Mouse (Mus musculus) small intestine, adult 2 months (tissue): ENCODE results near the gene Fh1. TPM values are rescaled to one million over a fixed set of nuclear protein-coding genes. Genes with fewer than 3 reads are reported as not detected.

Experiments
- H3K27ac ChIP-seq: fragments of 200-500 bp; 2 replicates; pipeline ENCODE4 v1.5.1; 2012; ENCODE audit warnings: low read depth, low read length, control low read depth, inconsistent platforms; ENCODE audit not compliant: insufficient read depth
- H3K27me3 ChIP-seq: fragments of 200-500 bp; 2 replicates; pipeline ENCODE4 v1.6.1; 2012; ENCODE audit warnings: mild to moderate bottlenecking, moderate library complexity, low read length, inconsistent platforms; ENCODE audit not compliant: control insufficient read depth, insufficient read depth
- H3K36me3 ChIP-seq: fragments of 200-500 bp; 2 replicates; pipeline ENCODE4 v1.6.1; 2012; ENCODE audit warnings: mild to moderate bottlenecking, low read length, control low read depth, inconsistent platforms; ENCODE audit not compliant: control insufficient read depth, insufficient read depth
- H3K4me1 ChIP-seq: fragments of 200-500 bp; 2 replicates; pipeline ENCODE4 v1.6.1; 2012; ENCODE audit warnings: low read length, inconsistent platforms, mixed read lengths; ENCODE audit not compliant: control insufficient read depth, insufficient read depth, insufficient read length
- H3K4me3 ChIP-seq: fragments of 200-500 bp; 2 replicates; pipeline ENCODE4 v1.5.1; 2012; ENCODE audit warnings: low read depth, mild to moderate bottlenecking, control low read depth, inconsistent platforms, low read length, moderate library complexity
- CTCF ChIP-seq: fragments of 200-500 bp; IDR thresholded peaks from 2 replicates; pipeline ENCODE4 v1.5.1; 2012; ENCODE audit warnings: low read depth, mild to moderate bottlenecking, control low read depth, inconsistent platforms, low read length, moderate library complexity, mixed read lengths; ENCODE audit not compliant: insufficient replicate concordance, insufficient read length; ENCODE audit errors: extremely low read depth
- POLR2A ChIP-seq: fragments of 200-500 bp; IDR thresholded peaks from 2 replicates; pipeline ENCODE4 v1.6.1; 2012; ENCODE audit warnings: low read depth, mild to moderate bottlenecking, control low read depth, inconsistent platforms, low read length, moderate library complexity
- WGBS: fragments of 180-500 bp; shearing (Covaris S2); methylation state at CpG from one replicate; pipeline ENCODE4 v1.1.7; 2018; 5-methylcytosine and 5-hydroxymethylcytosine counted together
- polyA plus RNA-seq: library from polyadenylated mRNA; depleted of rRNA; stranded (reverse); fragments of >200 nt; gene quantifications from 2 replicates; pipeline ENCODE4 v1.2.3, GENCODE M21; 2012

Fh1 gene
- polyA plus RNA-seq, 1 experiment, result 16.4 TPM

- H3K4me3 ChIP-seq, result no peak overlapping the region
- no peaks in the 10 kb centered on the region for H3K4me1 ChIP-seq
- no peak for TF ChIP-seq POLR2A
- no peak for TF ChIP-seq CTCF
- no peak overlapping the region for H3K27ac ChIP-seq
- no peaks in the 10 kb centered on the region for H3K27me3 ChIP-seq
- no peaks in the 10 kb centered on the region for H3K36me3 ChIP-seq
- WGBS, result 54% methylated on average over 5 of the region's 5 CpGs
These were observed 38.8 kb downstream of the Fh1 start for GRCm38 (mm10) chr1:175586656-175587055.

GRCm38 (mm10) chr1:175585267-175585666, 40.2 kb downstream of the Fh1 start:
- 77% methylated on average over 2 of the region's 2 CpGs for WGBS
- no peaks in the 10 kb centered on the region for H3K27me3 ChIP-seq
- TF ChIP-seq POLR2A (no peak), CTCF (no peak)

GRCm38 (mm10) chr1:175582799-175583198, 42.6 kb downstream of the Fh1 start:
- TF ChIP-seq POLR2A (no peak), CTCF (no peak)
- Histone ChIP-seq H3K27ac (no peak overlapping the region), H3K4me1 (no peaks in the 10 kb centered on the region), H3K4me3 (no peak overlapping the region), H3K36me3 (no peaks in the 10 kb centered on the region), H3K27me3 (no peaks in the 10 kb centered on the region)
- 78% methylated on average over 4 of the region's 4 CpGs for WGBS

More at GRCm38 (mm10) chr1:175585267-175585666, 40.2 kb downstream of the Fh1 start:
- H3K27ac ChIP-seq, result no peak overlapping the region
- H3K4me3 ChIP-seq, result no peak overlapping the region
- H3K4me1 ChIP-seq, result no peaks in the 10 kb centered on the region
- no peaks in the 10 kb centered on the region for H3K36me3 ChIP-seq

- no peaks in the 10 kb centered on the region for H3K4me1 ChIP-seq
- WGBS, result 89% methylated on average over 7 of the region's 7 CpGs
- H3K27me3 ChIP-seq, result no peaks in the 10 kb centered on the region
- no peak overlapping the region for H3K4me3 ChIP-seq
- no peak overlapping the region for H3K27ac ChIP-seq
- TF ChIP-seq POLR2A (no peak), CTCF (no peak)
- H3K36me3 ChIP-seq, result no peaks in the 10 kb centered on the region
These were observed 45.1 kb downstream of the Fh1 start for GRCm38 (mm10) chr1:175580346-175580745.

GRCm38 (mm10) chr1:175579598-175580235, 45.7 kb downstream of the Fh1 start:
- no peaks in the 10 kb centered on the region for H3K27me3 ChIP-seq
- no peak overlapping the region for H3K27ac ChIP-seq
- TF ChIP-seq CTCF (no peak), POLR2A (no peak)
- H3K36me3 ChIP-seq, result no peaks in the 10 kb centered on the region
- no peak overlapping the region for H3K4me3 ChIP-seq
- H3K4me1 ChIP-seq, result no peaks in the 10 kb centered on the region
- 74% methylated on average over 9 of the region's 9 CpGs for WGBS

GRCm38 (mm10) chr1:175578425-175579096, 46.9 kb downstream of the Fh1 start:
- 29% methylated on average over 2 of the region's 2 CpGs for WGBS
- no peaks in the 10 kb centered on the region for H3K27me3 ChIP-seq
- no peaks in the 10 kb centered on the region for H3K4me1 ChIP-seq
- H3K4me3 ChIP-seq, result no peak overlapping the region
- H3K27ac ChIP-seq, result no peak overlapping the region
- no peaks in the 10 kb centered on the region for H3K36me3 ChIP-seq
- TF ChIP-seq POLR2A (no peak), CTCF (no peak)

- Histone ChIP-seq H3K4me1 (no peaks in the 10 kb centered on the region), H3K27me3 (no peaks in the 10 kb centered on the region), H3K4me3 (no peak overlapping the region), H3K36me3 (no peaks in the 10 kb centered on the region), H3K27ac (no peak overlapping the region)
- TF ChIP-seq POLR2A (no peak), CTCF (no peak)
- 68% methylated on average over 2 of the region's 2 CpGs for WGBS
These were observed 51.3 kb downstream of the Fh1 start for GRCm38 (mm10) chr1:175574129-175574528.
